30 mouse cellular contexts compared by ENCODE assay signal in genomic region chr17:89979055-89979853, GRCm38 (mm10).
DNase-seq lines count a peak whose midpoint lies in the region; ATAC-seq lines count a peak whose summit lies in the region.
"Had no signal": no experiment of that assay in that cellular context is flagged by ENCODE, and none has a peak within 500 bp of the region (broad histone marks: within the 10 kb centered on the region; RNA-seq: fewer than 3 reads in every experiment).

No protein-coding gene starts in this region.

- peak; percentile 72; the same call in 1 of the 2 replicates for ATAC-seq in forebrain, embryonic 12.5 days (ENCODE audit: low FRiP score)
- no peak for ATAC-seq in erythroblast, adult 5-6 weeks (replicated peaks; ENCODE audit: low FRiP score, poor library complexity, severe bottlenecking)
- ATAC-seq: Patski had no signal

- no peaks in the 10 kb centered on the region for H3K9me3 ChIP-seq in forebrain, embryonic 12.5 days
- H3K9me3 ChIP-seq in forebrain, embryonic 10.5 days = no peaks in the 10 kb centered on the region
- H3K9me3 ChIP-seq: embryonic facial prominence, embryonic 13.5 days; G1E; heart, embryonic 13.5 days; neural tube, embryonic 13.5 days had no signal

- H3K27me3 ChIP-seq in forebrain, embryonic 12.5 days = no peaks in the 10 kb centered on the region
- H3K27me3 ChIP-seq in forebrain, embryonic 10.5 days (ENCODE audit: poor library complexity, severe bottlenecking) = no peaks in the 10 kb centered on the region
- H3K27me3 ChIP-seq: embryonic facial prominence, embryonic 13.5 days; heart, embryonic 13.5 days; neural tube, embryonic 13.5 days; Patski had no signal

- H3K36me3 ChIP-seq in forebrain, embryonic 12.5 days (replicated peaks) = no peaks in the 10 kb centered on the region
- no peaks in the 10 kb centered on the region for H3K36me3 ChIP-seq in forebrain, embryonic 10.5 days (replicated peaks)
- H3K36me3 ChIP-seq: embryonic facial prominence, embryonic 13.5 days; G1E; heart, embryonic 13.5 days; neural tube, embryonic 13.5 days had no signal

- no peak overlapping the region for H3K4me2 ChIP-seq in forebrain, embryonic 12.5 days
- H3K4me2 ChIP-seq: embryonic facial prominence, embryonic 13.5 days; heart, embryonic 13.5 days; hindbrain, embryonic 14.5 days; neural tube, embryonic 13.5 days had no signal

- H3K9ac ChIP-seq in forebrain, embryonic 12.5 days = no peak overlapping the region
- H3K9ac ChIP-seq: embryonic facial prominence, embryonic 13.5 days; heart, embryonic 13.5 days; hindbrain, embryonic 14.5 days; liver, embryonic 14.5 days; neural tube, embryonic 13.5 days had no signal

- no peak overlapping the region for H3K4me3 ChIP-seq in forebrain, embryonic 12.5 days (replicated peaks)
- H3K4me3 ChIP-seq in forebrain, embryonic 10.5 days = no peak overlapping the region
- H3K4me3 ChIP-seq: embryonic facial prominence, embryonic 13.5 days; erythroblast, embryonic 14.5 days; gastrocnemius, adult 2 months; heart, adult 2 months; heart, embryonic 13.5 days; neural tube, embryonic 13.5 days had no signal

- H3K27ac ChIP-seq in forebrain, embryonic 12.5 days = no peak overlapping the region
- H3K27ac ChIP-seq in forebrain, embryonic 10.5 days = no peak overlapping the region
- H3K27ac ChIP-seq: embryonic facial prominence, embryonic 13.5 days; gastrocnemius, adult 2 months; heart, adult 2 months; heart, embryonic 13.5 days; hindbrain, embryonic 14.5 days; liver, embryonic 14.5 days; neural tube, embryonic 13.5 days had no signal

- WGBS in forebrain, embryonic 12.5 days = 24% methylated on average over 5 of the region's 5 CpGs
- WGBS in forebrain, embryonic 10.5 days = 44% methylated on average over 5 of the region's 5 CpGs

- DNase-seq in forebrain, embryonic 10.5 days (ENCODE audit: extremely low spot score, low spot score) = no peak
- peak; percentile 3 for DNase-seq in right cerebral cortex, adult 18-20 months
- DNase-seq in right cerebral cortex, postnatal 10 days (ENCODE audit: low spot score in 2 of 2) = no peak
- DNase-seq in retina, embryonic 14.5 days (ENCODE audit: low spot score) = peak; percentile 19
- no peak for DNase-seq in lung, postnatal 25 days (ENCODE audit: low spot score)
- DNase-seq: adrenal gland, postnatal 10 days; cerebellum, adult 11-12 months; cerebellum, adult 9-11 months; gastrocnemius, adult 2 months; heart, adult 2 months; heart, postnatal 10 days; kidney, adult 11 months; kidney, postnatal 25 days; layer of hippocampus, postnatal 36 days; liver; lung, adult 2 months; lung, postnatal 10 days; spleen, adult 18-20 months; thymus, adult 18-20 months; thymus, postnatal 25 days had no signal

- peaks cover 4% of the 10 kb centered on the region for H3K4me1 ChIP-seq in forebrain, embryonic 12.5 days
- peaks cover 11% of the 10 kb centered on the region for H3K4me1 ChIP-seq in forebrain, embryonic 10.5 days
- H3K4me1 ChIP-seq: embryonic facial prominence, embryonic 13.5 days; heart, embryonic 13.5 days; neural tube, embryonic 13.5 days had no signal

Comparison
In these comparisons a context has a peak if more than half of its experiments do, and no peak if none do; other contexts are left out.
1. DNase-seq: peak in right cerebral cortex, adult 18-20 months (single experiment) and retina, embryonic 14.5 days (single experiment); none in forebrain, embryonic 10.5 days (single experiment), right cerebral cortex, postnatal 10 days (0 of 2) and lung, postnatal 25 days (single experiment).